Mouse (Mus musculus): ENCODE measurements around the gene Nkx1-2. TPM values are rescaled to one million over a fixed set of nuclear protein-coding genes. Genes with fewer than 3 reads are reported as not detected.

Gene Nkx1-2
- polyA plus RNA-seq, 1 experiment from 2014 or later = not detected

DNA sequence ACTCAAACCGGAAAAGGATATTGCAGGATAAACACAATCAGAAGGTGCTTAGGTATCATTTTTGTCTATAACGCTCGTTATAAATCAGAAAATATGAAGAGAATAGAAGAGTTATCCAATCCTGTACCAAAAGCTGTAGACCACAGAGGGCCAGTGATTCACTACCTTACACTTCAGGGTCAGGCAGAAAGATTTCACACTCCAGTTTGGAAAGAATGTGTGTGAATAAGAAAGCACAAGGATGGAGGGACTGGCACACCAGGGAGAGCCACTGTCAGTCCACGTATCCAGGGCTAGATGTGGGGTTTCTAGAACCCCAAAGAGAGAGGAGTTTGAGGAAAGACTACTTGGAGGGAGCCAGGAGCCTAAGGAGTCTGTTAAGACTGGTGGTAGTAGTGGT lies 22.5 kb downstream of the Nkx1-2 start:
- Histone ChIP-seq H3K27ac (peak overlapping the region; percentile 95; the same call in 1 of the 2 replicates), H3K9ac (no peak overlapping the region)

DNA sequence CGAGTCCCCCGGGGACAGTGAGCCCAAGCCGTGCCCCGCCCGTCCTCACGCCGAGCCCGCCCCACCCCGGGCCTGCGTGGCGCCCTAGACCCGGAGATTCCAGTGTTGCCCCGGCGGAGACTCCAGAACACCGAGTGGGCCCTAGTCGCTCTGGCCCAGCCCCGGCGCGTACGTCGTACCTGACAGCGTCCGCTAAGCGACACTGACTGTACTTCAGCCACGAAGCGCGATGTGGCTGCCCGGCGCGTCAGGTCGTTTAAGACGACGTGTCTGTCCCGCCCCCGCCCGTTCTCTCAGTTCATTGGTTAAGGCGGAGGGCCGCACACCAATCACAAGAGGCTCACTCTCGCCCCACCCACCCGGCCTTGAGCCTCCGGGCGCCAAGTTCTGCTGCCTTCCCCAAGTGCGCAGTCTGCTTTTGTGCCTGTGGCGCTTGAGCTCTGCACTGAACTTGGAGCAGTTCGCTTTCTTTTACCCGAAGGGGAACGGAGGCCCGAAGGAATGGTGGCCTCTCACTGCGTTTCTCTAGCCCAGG lies 23.3 kb downstream of the Nkx1-2 start, which contains the start of gene Oat:
Gene Oat (minus strand): TSS at position 283 of the 535 bp plus-strand sequence.
- Histone ChIP-seq H3K9ac (peak within 1 kb of the TSS; percentile 83), H3K27me3 (peaks cover 9% of the 10 kb centered on the region; the same call in 1 of the 2 replicates), H3K36me3 (no peaks in the 10 kb centered on the region), H3K4me1 (peaks cover 41% of the 10 kb centered on the region), H3K27ac (peak within 1 kb of the TSS; percentile 95), H3K9me3 (replicated peaks) (no peaks in the 10 kb centered on the region), H3K4me3 (replicated peaks) (peak within 1 kb of the TSS; percentile 80), H3K4me2 (peak within 1 kb of the TSS; percentile 87)
- peak; percentile 98 for ATAC-seq (replicated peaks; ENCODE audit: low FRiP score)
- WGBS = under 1% methylated on average over 49 of the region's 49 CpGs

More for the DNA sequence above, 22.5 kb downstream of the Nkx1-2 start:
- WGBS = 59% methylated on average over 4 of the region's 4 CpGs
- Histone ChIP-seq H3K4me2 (peak overlapping the region; percentile 87), H3K9me3 (replicated peaks) (no peaks in the 10 kb centered on the region), H3K27me3 (peaks cover 9% of the 10 kb centered on the region; the same call in 1 of the 2 replicates), H3K4me3 (replicated peaks) (peak overlapping the region; percentile 80; the same call in 1 of the 2 replicates), H3K36me3 (no peaks in the 10 kb centered on the region), H3K4me1 (peaks cover 37% of the 10 kb centered on the region)
- ATAC-seq (replicated peaks; ENCODE audit: low FRiP score) = no peak

DNA sequence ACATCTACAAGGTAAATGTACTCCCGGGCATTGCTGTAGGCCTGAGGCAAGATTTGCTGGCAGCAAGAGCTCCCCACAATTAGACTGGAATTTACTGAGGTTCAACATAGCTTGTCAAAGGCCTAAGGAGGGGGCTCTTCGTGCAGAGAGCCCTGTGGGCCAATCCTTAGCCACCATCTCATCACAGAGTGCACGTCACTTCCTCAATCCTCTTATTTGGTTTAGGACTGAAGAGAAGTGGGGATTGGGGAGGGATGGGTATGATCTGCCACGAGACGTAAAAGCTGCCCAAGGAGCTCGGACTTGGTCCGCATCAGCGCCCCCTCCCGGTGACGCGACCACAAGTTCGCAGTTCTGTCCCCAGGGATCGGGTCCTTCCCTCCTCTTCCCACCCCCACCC lies 23.8 kb downstream of the Nkx1-2 start:
- H3K4me2 ChIP-seq = peak overlapping the region; percentile 87
- H3K36me3 ChIP-seq = no peaks in the 10 kb centered on the region
- peaks cover 7% of the 10 kb centered on the region; the same call in 1 of the 2 replicates for H3K27me3 ChIP-seq
- H3K4me3 ChIP-seq (replicated peaks) = peak overlapping the region; percentile 80
- H3K27ac ChIP-seq = peak overlapping the region; percentile 95
- H3K4me1 ChIP-seq = peaks cover 41% of the 10 kb centered on the region
- no peaks in the 10 kb centered on the region for H3K9me3 ChIP-seq (replicated peaks)
- under 1% methylated on average over 13 of the region's 13 CpGs for WGBS
- peak overlapping the region; percentile 83 for H3K9ac ChIP-seq
- peak; percentile 90 for ATAC-seq (replicated peaks; ENCODE audit: low FRiP score)

DNA sequence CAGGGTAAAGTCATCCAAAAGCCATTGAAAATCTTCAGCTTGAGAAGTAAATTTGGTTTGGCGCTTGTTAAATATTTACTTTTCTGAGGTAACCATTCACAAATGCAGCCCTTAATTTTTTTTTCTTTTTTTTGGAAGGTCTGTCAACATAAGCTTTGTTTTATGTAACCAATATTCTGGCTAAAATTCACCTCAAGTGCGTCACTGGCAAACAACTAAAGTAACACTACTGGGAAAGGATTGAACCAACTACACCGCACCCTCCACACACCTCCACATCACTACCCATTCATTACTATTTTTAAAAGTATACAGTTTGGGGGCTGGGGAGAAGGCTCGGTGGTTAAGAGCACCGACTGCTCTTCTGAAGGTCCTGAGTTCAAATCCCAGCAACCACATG lies 24.8 kb downstream of the Nkx1-2 start:
- Histone ChIP-seq H3K27ac (no peak overlapping the region), H3K9me3 (replicated peaks) (no peaks in the 10 kb centered on the region), H3K4me3 (replicated peaks) (no peak overlapping the region), H3K4me2 (no peak overlapping the region), H3K4me1 (peaks cover 41% of the 10 kb centered on the region), H3K9ac (no peak overlapping the region), H3K27me3 (peaks cover 7% of the 10 kb centered on the region; the same call in 1 of the 2 replicates), H3K36me3 (peaks cover 6% of the 10 kb centered on the region; the same call in 1 of the 2 replicates)
- no peak for ATAC-seq (replicated peaks; ENCODE audit: low FRiP score)
- 84% methylated on average over 5 of the region's 5 CpGs for WGBS

DNA sequence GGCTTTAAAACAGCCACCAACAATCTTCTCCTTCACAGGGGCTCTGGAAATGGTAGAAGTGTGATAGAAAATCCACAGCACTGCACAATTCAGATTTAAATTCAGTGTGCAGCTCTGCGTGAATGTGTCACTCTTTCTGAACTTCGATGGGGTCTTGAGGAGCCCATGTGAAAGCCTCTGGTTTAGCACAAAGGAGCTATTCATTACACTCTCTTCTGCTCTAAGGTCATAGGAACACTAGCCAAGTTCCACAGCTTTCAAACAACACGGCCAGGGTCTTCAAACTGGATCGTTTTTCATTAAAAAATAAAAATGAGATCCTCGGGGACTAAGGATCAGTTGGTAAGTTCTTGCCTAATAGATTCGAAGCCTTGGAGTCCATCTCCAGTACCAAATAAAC lies 26.2 kb downstream of the Nkx1-2 start:
- Histone ChIP-seq H3K9me3 (replicated peaks) (no peaks in the 10 kb centered on the region), H3K4me3 (replicated peaks) (no peak overlapping the region), H3K9ac (no peak overlapping the region), H3K4me1 (peaks cover 41% of the 10 kb centered on the region), H3K27ac (no peak overlapping the region), H3K27me3 (peaks cover 7% of the 10 kb centered on the region; the same call in 1 of the 2 replicates), H3K36me3 (peaks cover 19% of the 10 kb centered on the region), H3K4me2 (no peak overlapping the region)
- 61% methylated on average over 6 of the region's 6 CpGs for WGBS
- ATAC-seq (replicated peaks; ENCODE audit: low FRiP score) = no peak

DNA sequence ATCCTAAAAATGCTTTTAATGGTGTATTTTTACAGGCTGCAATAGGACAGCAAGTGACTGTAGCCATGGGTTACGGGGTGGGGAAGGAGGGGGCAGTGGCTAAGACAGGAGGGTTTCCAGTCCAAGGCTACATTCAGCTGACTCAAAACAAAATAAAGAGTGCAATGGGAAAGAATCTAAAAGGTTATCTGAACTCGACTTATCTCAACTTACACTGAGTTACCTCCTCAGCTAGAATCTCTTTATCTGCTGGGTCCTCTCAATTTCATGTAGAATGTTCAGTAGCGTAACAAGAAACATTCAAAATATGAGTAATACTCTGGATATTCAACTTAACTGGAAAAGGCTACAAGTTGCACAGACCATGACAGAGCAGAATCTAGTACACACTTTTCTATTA lies 26.7 kb downstream of the Nkx1-2 start:
- peaks cover 6% of the 10 kb centered on the region; the same call in 1 of the 2 replicates for H3K27me3 ChIP-seq
- H3K4me3 ChIP-seq (replicated peaks) = no peak overlapping the region
- ATAC-seq (replicated peaks; ENCODE audit: low FRiP score) = no peak
- no peaks in the 10 kb centered on the region for H3K9me3 ChIP-seq (replicated peaks)
- no peak overlapping the region for H3K27ac ChIP-seq
- no peak overlapping the region for H3K9ac ChIP-seq
- H3K36me3 ChIP-seq = peaks cover 24% of the 10 kb centered on the region
- 72% methylated on average over 3 of the region's 3 CpGs for WGBS
- H3K4me1 ChIP-seq = peaks cover 41% of the 10 kb centered on the region
- no peak overlapping the region for H3K4me2 ChIP-seq

DNA sequence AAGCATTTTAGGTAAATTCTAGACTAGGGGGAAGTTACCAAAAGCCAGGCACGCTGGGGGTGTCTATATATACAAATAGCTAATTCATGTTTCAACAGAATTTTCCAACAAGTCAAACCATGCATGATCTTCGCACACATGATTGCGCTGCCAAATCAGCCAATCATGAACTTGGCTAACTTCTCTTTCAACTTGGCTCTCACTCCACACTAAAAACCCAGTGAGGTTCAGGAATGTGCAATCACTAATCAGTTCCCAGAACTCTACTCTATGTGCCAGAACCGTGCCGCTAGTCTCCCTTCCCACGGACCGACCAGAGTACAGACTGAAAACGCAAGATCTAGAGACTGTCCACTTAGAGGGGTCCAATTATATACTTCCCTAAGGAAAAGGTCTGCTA lies 28.0 kb downstream of the Nkx1-2 start:
- Histone ChIP-seq H3K27me3 (no peaks in the 10 kb centered on the region), H3K27ac (no peak overlapping the region), H3K9me3 (replicated peaks) (no peaks in the 10 kb centered on the region), H3K36me3 (peaks cover 35% of the 10 kb centered on the region), H3K4me2 (no peak overlapping the region), H3K4me3 (replicated peaks) (no peak overlapping the region), H3K9ac (no peak overlapping the region), H3K4me1 (peaks cover 35% of the 10 kb centered on the region)
- ATAC-seq (replicated peaks; ENCODE audit: low FRiP score) = no peak
- WGBS = 75% methylated on average over 8 of the region's 8 CpGs

DNA sequence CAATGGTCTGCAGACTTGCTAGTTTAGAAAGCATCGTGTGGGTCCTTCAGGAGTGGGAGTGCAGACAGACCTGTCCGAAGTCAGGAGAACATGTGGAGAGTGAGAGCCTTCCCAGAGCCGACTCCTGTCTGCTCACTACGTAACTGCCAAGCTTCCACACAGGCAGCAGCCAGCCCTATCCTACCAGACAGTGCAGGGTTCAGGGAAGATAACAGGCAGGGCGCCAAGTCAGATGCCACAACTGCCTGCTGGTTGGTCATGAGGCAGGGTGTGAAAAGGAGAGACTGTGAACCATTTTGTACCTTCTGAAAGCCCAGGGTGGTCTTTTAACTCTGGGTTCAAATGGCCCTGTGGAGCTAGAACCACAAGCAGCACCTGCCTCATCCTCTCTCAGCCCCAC lies 29.4 kb downstream of the Nkx1-2 start:
- Histone ChIP-seq H3K4me1 (peaks cover 27% of the 10 kb centered on the region), H3K9ac (no peak overlapping the region), H3K27ac (no peak overlapping the region), H3K9me3 (replicated peaks) (no peaks in the 10 kb centered on the region), H3K4me3 (replicated peaks) (no peak overlapping the region), H3K4me2 (no peak overlapping the region), H3K27me3 (no peaks in the 10 kb centered on the region), H3K36me3 (peaks cover 42% of the 10 kb centered on the region)
- WGBS = 83% methylated on average over 5 of the region's 5 CpGs
- ATAC-seq (replicated peaks; ENCODE audit: low FRiP score) = no peak

DNA sequence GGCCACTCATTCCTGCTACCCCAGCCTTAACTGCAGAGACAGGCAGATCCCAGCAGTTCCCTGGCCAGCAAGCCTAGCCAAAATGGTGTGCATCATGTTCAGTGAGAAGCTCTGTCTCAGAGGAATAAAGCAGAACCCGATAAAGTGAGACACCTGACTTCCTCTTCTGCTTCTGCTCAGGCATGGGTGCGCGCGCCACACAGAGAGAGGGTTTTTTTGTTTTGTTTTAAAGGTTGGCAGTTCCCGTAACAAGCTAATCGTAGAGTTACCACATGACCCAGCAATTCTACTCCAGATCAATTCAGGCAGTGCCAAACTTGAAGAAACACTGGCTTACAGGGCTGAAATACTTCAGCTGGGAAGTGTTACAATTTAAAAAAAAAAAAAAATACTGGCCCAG lies 30.6 kb downstream of the Nkx1-2 start:
- no peak for ATAC-seq (replicated peaks; ENCODE audit: low FRiP score)
- WGBS = 97% methylated on average over 6 of the region's 6 CpGs
- no peaks in the 10 kb centered on the region for H3K9me3 ChIP-seq (replicated peaks)
- H3K27me3 ChIP-seq = no peaks in the 10 kb centered on the region
- no peak overlapping the region for H3K4me3 ChIP-seq (replicated peaks)
- no peak overlapping the region for H3K27ac ChIP-seq
- peaks cover 17% of the 10 kb centered on the region for H3K4me1 ChIP-seq
- H3K9ac ChIP-seq = no peak overlapping the region
- H3K4me2 ChIP-seq = no peak overlapping the region
- peaks cover 55% of the 10 kb centered on the region for H3K36me3 ChIP-seq

DNA sequence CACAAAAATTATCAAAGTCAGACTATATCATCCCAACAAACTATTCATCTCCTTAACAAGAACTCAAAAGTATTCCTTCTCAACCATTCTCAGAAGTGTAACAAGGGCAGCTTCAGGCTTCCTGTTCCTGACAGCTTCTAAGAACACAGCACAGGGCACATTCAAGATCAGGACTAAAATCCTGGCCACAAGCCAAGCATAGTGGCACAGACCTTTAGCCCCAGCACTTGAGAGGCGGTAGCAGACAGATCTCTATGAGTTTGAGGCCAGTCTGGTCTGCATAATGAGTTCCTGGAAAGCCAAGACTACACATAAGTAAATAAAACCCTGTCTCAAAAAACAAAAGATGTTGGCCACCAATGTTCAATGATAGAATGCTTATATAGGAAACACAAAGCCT lies 33.6 kb downstream of the Nkx1-2 start:
- WGBS = 71% methylated on average over 1 of the region's 1 CpGs
- Histone ChIP-seq H3K36me3 (peaks cover 83% of the 10 kb centered on the region), H3K27me3 (no peaks in the 10 kb centered on the region), H3K4me2 (no peak overlapping the region), H3K9me3 (replicated peaks) (no peaks in the 10 kb centered on the region), H3K27ac (no peak overlapping the region), H3K9ac (no peak overlapping the region), H3K4me1 (no peaks in the 10 kb centered on the region), H3K4me3 (replicated peaks) (no peak overlapping the region)
- ATAC-seq (replicated peaks; ENCODE audit: low FRiP score) = no peak

DNA sequence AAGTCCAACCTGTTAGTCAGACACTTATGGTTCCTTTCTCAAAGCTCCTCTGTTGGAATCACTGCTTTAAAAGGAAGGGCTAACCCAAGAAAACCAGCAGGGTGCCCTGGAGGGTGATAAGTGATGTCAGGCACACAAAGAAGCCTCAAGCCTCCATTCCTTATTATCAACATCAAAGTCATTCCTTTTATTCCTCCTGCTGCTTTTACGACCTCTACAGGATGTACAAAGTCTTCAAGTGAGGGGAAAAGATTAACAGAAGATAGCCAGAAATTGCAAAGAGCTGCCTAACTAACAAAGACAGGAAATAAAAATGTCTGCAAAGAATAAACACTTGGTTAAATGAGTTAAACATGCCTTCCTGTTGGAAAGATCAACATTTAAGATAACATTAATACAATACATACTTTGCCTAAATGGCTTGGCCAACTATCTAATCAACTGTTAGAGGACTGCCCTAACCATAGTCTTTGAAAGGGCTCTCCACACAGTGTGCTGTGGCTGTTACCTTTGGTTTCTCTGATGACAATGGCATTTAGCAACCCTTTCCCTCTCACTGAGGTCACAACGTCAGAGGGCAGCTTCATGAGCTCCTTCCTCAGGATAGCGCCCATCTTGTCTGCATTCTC lies 40.2 kb downstream of the Nkx1-2 start:
- no peaks in the 10 kb centered on the region for H3K9me3 ChIP-seq (replicated peaks)
- H3K27ac ChIP-seq = peak overlapping the region; percentile 3; the same call in 1 of the 2 replicates
- H3K27me3 ChIP-seq = no peaks in the 10 kb centered on the region
- no peak overlapping the region for H3K4me2 ChIP-seq
- no peak for ATAC-seq (replicated peaks; ENCODE audit: low FRiP score)
- H3K4me1 ChIP-seq = no peaks in the 10 kb centered on the region
- no peak overlapping the region for H3K4me3 ChIP-seq (replicated peaks)
- WGBS = 55% methylated on average over 3 of the region's 3 CpGs
- no peak overlapping the region for H3K9ac ChIP-seq
- peaks cover 71% of the 10 kb centered on the region for H3K36me3 ChIP-seq

DNA sequence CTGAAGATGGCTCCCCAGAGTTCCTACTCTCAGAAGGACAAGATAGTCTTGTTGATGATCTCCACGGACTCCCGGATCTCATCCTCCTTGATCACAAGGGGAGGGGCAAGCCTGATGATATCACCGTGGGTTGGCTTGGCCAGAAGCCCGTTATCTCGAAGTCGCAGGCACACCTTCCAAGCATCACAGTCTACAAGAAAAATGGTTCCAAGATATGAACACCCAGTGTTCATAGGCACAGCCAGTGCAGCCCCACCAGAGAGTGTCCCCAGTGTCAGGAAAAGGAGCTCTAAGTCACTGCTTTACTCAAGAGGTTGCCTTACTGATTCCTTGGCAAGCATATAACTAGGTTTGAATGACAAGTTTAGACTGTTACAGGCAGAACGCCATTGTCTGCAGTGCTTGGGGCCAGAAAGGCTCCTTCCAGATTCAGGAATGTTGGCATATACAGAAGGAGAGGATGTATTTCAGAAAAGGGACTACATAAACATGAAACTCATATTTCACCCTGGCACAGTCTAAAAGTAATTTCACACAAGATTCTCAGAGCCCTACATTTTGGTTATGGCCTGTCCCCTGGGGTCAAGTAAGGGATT lies 41.2 kb downstream of the Nkx1-2 start:
- no peak overlapping the region for H3K4me3 ChIP-seq (replicated peaks)
- 82% methylated on average over 7 of the region's 7 CpGs for WGBS
- ATAC-seq (replicated peaks; ENCODE audit: low FRiP score) = no peak
- H3K4me2 ChIP-seq = no peak overlapping the region
- no peaks in the 10 kb centered on the region for H3K27me3 ChIP-seq
- H3K9me3 ChIP-seq (replicated peaks) = no peaks in the 10 kb centered on the region
- no peak overlapping the region for H3K9ac ChIP-seq
- no peak overlapping the region for H3K27ac ChIP-seq
- peaks cover 61% of the 10 kb centered on the region for H3K36me3 ChIP-seq
- H3K4me1 ChIP-seq = no peaks in the 10 kb centered on the region
